Mouse (Mus musculus) megakaryocyte, embryonic 14.5 days (primary cell): ENCODE data around the gene Dsn1. TPM values are rescaled to one million over a fixed set of nuclear protein-coding genes. Genes with fewer than 3 reads are reported as not detected.

ENCODE experiments used
- H3K27me3 ChIP-seq: replicated peaks from 2 replicates; pipeline ENCODE3; 2012; ENCODE audit warnings: inconsistent platforms
- H3K36me3 ChIP-seq: replicated peaks from 2 replicates; pipeline ENCODE3; 2012; ENCODE audit warnings: low read length, inconsistent platforms, mixed read lengths
- H3K4me1 ChIP-seq: 2 replicates; pipeline ENCODE4 v1.6.1; 2012; ENCODE audit warnings: inconsistent platforms
- H3K4me3 ChIP-seq: replicated peaks from 2 replicates; pipeline ENCODE3; 2012; ENCODE audit warnings: moderate library complexity, mild to moderate bottlenecking, inconsistent platforms
- H3K9me3 ChIP-seq: 2 replicates; pipeline ENCODE4 v1.6.1; 2012; ENCODE audit warnings: inconsistent platforms
- FLI1 ChIP-seq: IDR thresholded peaks from 2 replicates; pipeline ENCODE4 v1.6.1; 2012; ENCODE audit warnings: low read length, inconsistent platforms, mixed read lengths
- GATA1 ChIP-seq: IDR thresholded peaks from 3 replicates; pipeline ENCODE4 v1.6.1; 2012; ENCODE audit warnings: mixed read lengths, low read length, inconsistent platforms, borderline replicate concordance
- polyA plus RNA-seq: library from polyadenylated mRNA; stranded (reverse); fragments of >175 nt; gene quantifications from 2 replicates; pipeline ENCODE4 v1.2.3, GENCODE M21; 2012; ENCODE audit warnings: low replicate concordance; ENCODE audit not compliant: insufficient read depth

Gene Dsn1
- polyA plus RNA-seq, 1 experiment: 0.73 TPM

GRCm38 (mm10) chr2:156974967-156975366 is 32.0 kb downstream of the Dsn1 start:
- H3K9me3 ChIP-seq: no peaks in the 10 kb centered on the region
- H3K4me1 ChIP-seq: peaks cover 80% of the 10 kb centered on the region
- peak overlapping the region; percentile 76 for H3K4me3 ChIP-seq
- H3K36me3 ChIP-seq: peaks cover 36% of the 10 kb centered on the region
- TF ChIP-seq GATA1 (no peak), FLI1 (no peak)
- H3K27me3 ChIP-seq: no peaks in the 10 kb centered on the region

- Histone ChIP-seq H3K9me3 (no peaks in the 10 kb centered on the region), H3K36me3 (peaks cover 46% of the 10 kb centered on the region), H3K4me3 (no peak overlapping the region), H3K27me3 (no peaks in the 10 kb centered on the region), H3K4me1 (peaks cover 89% of the 10 kb centered on the region)
- TF ChIP-seq FLI1 (no peak), GATA1 (no peak)
These were observed 33.4 kb downstream of the Dsn1 start for GRCm38 (mm10) chr2:156973316-156974100.

GRCm38 (mm10) chr2:156970253-156970652 is 36.7 kb downstream of the Dsn1 start:
- TF ChIP-seq GATA1: no peak
- TF ChIP-seq FLI1: no peak
- Histone ChIP-seq H3K9me3 (no peaks in the 10 kb centered on the region), H3K36me3 (peaks cover 50% of the 10 kb centered on the region), H3K4me1 (peaks cover 80% of the 10 kb centered on the region), H3K27me3 (no peaks in the 10 kb centered on the region), H3K4me3 (no peak overlapping the region)

- TF ChIP-seq GATA1 (no peak), FLI1 (no peak)
- Histone ChIP-seq H3K9me3 (no peaks in the 10 kb centered on the region), H3K27me3 (no peaks in the 10 kb centered on the region), H3K36me3 (peaks cover 62% of the 10 kb centered on the region), H3K4me1 (peaks cover 78% of the 10 kb centered on the region), H3K4me3 (no peak overlapping the region)
These were observed 38.5 kb downstream of the Dsn1 start for GRCm38 (mm10) chr2:156968501-156968900.

GRCm38 (mm10) chr2:156967388-156967787 is 39.6 kb downstream of the Dsn1 start:
- Histone ChIP-seq H3K36me3 (peaks cover 57% of the 10 kb centered on the region), H3K9me3 (no peaks in the 10 kb centered on the region), H3K4me1 (peaks cover 72% of the 10 kb centered on the region), H3K4me3 (peak overlapping the region; percentile 7), H3K27me3 (no peaks in the 10 kb centered on the region)
- TF ChIP-seq GATA1 (no peak), FLI1 (no peak)

GRCm38 (mm10) chr2:156963891-156964290 is 43.1 kb downstream of the Dsn1 start:
- H3K36me3 ChIP-seq: peaks cover 49% of the 10 kb centered on the region
- no peaks in the 10 kb centered on the region for H3K9me3 ChIP-seq
- H3K4me3 ChIP-seq: no peak overlapping the region
- TF ChIP-seq GATA1 (no peak), FLI1 (no peak)
- no peaks in the 10 kb centered on the region for H3K27me3 ChIP-seq
- peaks cover 68% of the 10 kb centered on the region for H3K4me1 ChIP-seq

GRCm38 (mm10) chr2:156958496-156959252 is 48.3 kb downstream of the Dsn1 start:
- Histone ChIP-seq H3K36me3 (peaks cover 53% of the 10 kb centered on the region), H3K9me3 (no peaks in the 10 kb centered on the region), H3K4me3 (no peak overlapping the region), H3K27me3 (no peaks in the 10 kb centered on the region), H3K4me1 (peaks cover 49% of the 10 kb centered on the region)
- TF ChIP-seq GATA1 (no peak), FLI1 (no peak)

GRCm38 (mm10) chr2:156957035-156957434 is 49.9 kb downstream of the Dsn1 start:
- peaks cover 45% of the 10 kb centered on the region for H3K4me1 ChIP-seq
- TF ChIP-seq FLI1 (no peak), GATA1 (no peak)
- no peak overlapping the region for H3K4me3 ChIP-seq
- no peaks in the 10 kb centered on the region for H3K27me3 ChIP-seq
- peaks cover 57% of the 10 kb centered on the region for H3K36me3 ChIP-seq
- no peaks in the 10 kb centered on the region for H3K9me3 ChIP-seq

- Histone ChIP-seq H3K9me3 (no peaks in the 10 kb centered on the region), H3K36me3 (peaks cover 56% of the 10 kb centered on the region), H3K27me3 (no peaks in the 10 kb centered on the region), H3K4me1 (peaks cover 38% of the 10 kb centered on the region), H3K4me3 (no peak overlapping the region)
- TF ChIP-seq GATA1 (no peak), FLI1 (no peak)
These were observed 50.6 kb downstream of the Dsn1 start for GRCm38 (mm10) chr2:156956306-156956705.

GRCm38 (mm10) chr2:156954463-156954862 is 52.5 kb downstream of the Dsn1 start:
- Histone ChIP-seq H3K4me3 (no peak overlapping the region), H3K9me3 (no peaks in the 10 kb centered on the region), H3K27me3 (no peaks in the 10 kb centered on the region), H3K4me1 (peaks cover 25% of the 10 kb centered on the region), H3K36me3 (peaks cover 73% of the 10 kb centered on the region)
- TF ChIP-seq FLI1 (no peak), GATA1 (no peak)
